Mouse (Mus musculus) left cerebral cortex, postnatal 25 days (tissue): ENCODE measurements around the gene Mgrn1. TPM values are rescaled to one million over a fixed set of nuclear protein-coding genes. Genes with fewer than 3 reads are reported as not detected.
A peak's percentile ranks its signal among the peaks of the same experiment; 100 is the strongest.

Experiments used
- DNase-seq, 2 experiments: peaks; one replicate each; pipeline ENCODE4 v3.0.0; 2022; ENCODE audit warnings: low spot score in 2 of 2, mixed read lengths in 1 of 2
- intact Hi-C: fragments of 180-260 bp; cut with DNase I; formaldehyde crosslinking; loops from one replicate; pipeline ENCODE4 v1.15.1; 2025
- total RNA-seq, 2 experiments: library from RNA; stranded (reverse); gene quantifications; 2 replicates each; pipeline ENCODE4 v1.2.3; 2021

Gene Mgrn1
- total RNA-seq, 2 experiments from 2014 or later, result 200 to 206 TPM

GRCm38 (mm10) chr16:4935430-4935829, 49.4 kb downstream of the Mgrn1 start:
- intact Hi-C loops, result no loop called here
- no peak for DNase-seq

GRCm38 (mm10) chr16:4935931-4936703, 50.1 kb downstream of the Mgrn1 start:
- intact Hi-C loops, result no loop called here
- DNase-seq, result peak in 1 of 2 experiments; percentile 42

- intact Hi-C loops, result no loop called here
- no peak for DNase-seq
Measured at GRCm38 (mm10) chr16:4937351-4938190, 51.5 kb downstream of the Mgrn1 start.

- intact Hi-C loops, result no loop called here
- DNase-seq, result no peak
Measured at GRCm38 (mm10) chr16:4938461-4938860, 52.4 kb downstream of the Mgrn1 start, which contains the start of gene Nudt16l1. Gene Nudt16l1 (plus strand): TSS chr16:4938761.

GRCm38 (mm10) chr16:4938989-4939388, 52.9 kb downstream of the Mgrn1 start:
- DNase-seq, result peak; percentile 95 to 97
- intact Hi-C loops, result no loop called here

GRCm38 (mm10) chr16:4939412-4939811, 53.4 kb downstream of the Mgrn1 start:
- DNase-seq, result peak in 1 of 2 experiments; percentile 57

GRCm38 (mm10) chr16:4940311-4940850, 54.3 kb downstream of the Mgrn1 start:
- no peak for DNase-seq

More at GRCm38 (mm10) chr16:4939412-4939811, 53.4 kb downstream of the Mgrn1 start:
- intact Hi-C loops, result no loop called here

GRCm38 (mm10) chr16:4941016-4941415, 55.0 kb downstream of the Mgrn1 start:
- DNase-seq, result no peak
- intact Hi-C loops, result no loop called here

More at GRCm38 (mm10) chr16:4940311-4940850, 54.3 kb downstream of the Mgrn1 start:
- intact Hi-C loops, result no loop called here

GRCm38 (mm10) chr16:4942868-4943267, 56.8 kb downstream of the Mgrn1 start:
- no peak for DNase-seq
- intact Hi-C loops, result no loop called here

GRCm38 (mm10) chr16:4943431-4943830, 57.4 kb downstream of the Mgrn1 start:
- intact Hi-C loops, result no loop called here
- DNase-seq, result no peak

- intact Hi-C loops, result no loop called here
- DNase-seq, result no peak
Measured at GRCm38 (mm10) chr16:4945415-4945814, 59.4 kb downstream of the Mgrn1 start.

- DNase-seq, result no peak
- intact Hi-C loops, result no loop called here
Measured at GRCm38 (mm10) chr16:4946155-4946554, 60.1 kb downstream of the Mgrn1 start.

- no peak for DNase-seq
- intact Hi-C loops, result no loop called here
Measured at GRCm38 (mm10) chr16:4947378-4947777, 61.3 kb downstream of the Mgrn1 start.

GRCm38 (mm10) chr16:4956609-4957008, 70.6 kb downstream of the Mgrn1 start:
- no peak for DNase-seq
- intact Hi-C loops, result no loop called here

- no peak for DNase-seq
- intact Hi-C loops, result no loop called here
Measured at GRCm38 (mm10) chr16:4957446-4957845, 71.4 kb downstream of the Mgrn1 start.

- intact Hi-C loops, result no loop called here
- DNase-seq, result no peak
Measured at GRCm38 (mm10) chr16:4960260-4960659, 74.2 kb downstream of the Mgrn1 start.

- no peak for DNase-seq
- intact Hi-C loops, result no loop called here
Measured at GRCm38 (mm10) chr16:4963346-4963745, 77.3 kb downstream of the Mgrn1 start.

GRCm38 (mm10) chr16:4963797-4964709, 78.0 kb downstream of the Mgrn1 start, which contains the start of gene Anks3:
Gene Anks3 (minus strand): TSS chr16:4964205.
- DNase-seq, result peak; percentile 100
- intact Hi-C loops, result loop anchor here (2.0 kb wide), 3 partner anchors 49 to 85 kb away; partner anchors contain the start of genes Glyr1, Mgrn1 and Rogdi
